In the genomic region with DNA sequence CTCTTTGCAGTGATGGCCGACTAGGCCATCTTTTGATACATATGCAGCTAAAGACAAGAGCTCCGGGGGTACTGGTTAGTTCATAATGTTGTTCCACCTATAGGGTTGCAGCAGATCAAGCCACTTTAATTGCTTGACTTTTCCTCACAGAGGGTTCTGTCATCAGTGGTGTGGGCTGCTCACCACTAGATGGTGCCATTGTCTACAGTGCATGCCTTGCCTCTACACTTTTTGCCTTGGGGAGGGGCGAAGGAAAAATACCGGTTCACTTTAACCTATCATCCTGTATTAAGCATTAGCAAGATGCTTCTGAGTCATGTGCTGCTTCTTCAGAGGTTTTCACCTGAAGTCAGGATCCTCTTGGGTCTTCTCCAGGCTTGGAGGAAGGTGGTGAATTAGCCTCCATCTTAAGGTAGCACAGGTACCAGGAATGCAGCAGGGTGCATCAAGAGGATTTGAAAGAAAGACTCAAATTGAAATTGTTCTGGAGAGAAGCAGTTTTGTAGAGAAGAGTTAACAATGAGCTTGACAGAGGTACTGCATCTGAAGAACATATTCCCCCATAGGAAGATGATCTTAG, we compare ENCODE assay signal across 8 mouse cellular contexts.
DNase-seq lines count a peak whose midpoint lies in the region.

No protein-coding gene starts in this region.

- intact Hi-C loops in heart, postnatal 10 days (cut with DNase I): loop anchor here (10.0 kb wide), 4 partner anchors 160 to 500 kb away; no protein-coding TSS in a partner anchor

- peak; percentile 87 for DNase-seq in CD4-positive, CD25-positive, alpha-beta regulatory T cell, adult 2 months (ENCODE audit: low read depth, low spot score)
- peak; percentile 49 to 83 for DNase-seq in adrenal gland, adult (ENCODE audit: inconsistent age in 2 of 2, low spot score in 1 of 2)
- peak; percentile 74 for DNase-seq in embryo, embryonic 10 days (ENCODE audit: low spot score)
- DNase-seq in heart, postnatal 10 days: peak; percentile 51 to 73
- peak; percentile 30 to 75 for DNase-seq in kidney, postnatal 36 days
- peak; percentile 66 for DNase-seq in lung, postnatal 14 days
- peak; percentile 44 for DNase-seq in ovary, postnatal 36 days (ENCODE audit: low spot score)
- DNase-seq in thymus, postnatal 4 days: peak; percentile 83

Comparison
In these comparisons a context has a peak if more than half of its experiments do, and no peak if none do; other contexts are left out.
1. Peak in every context shown above with its lines: DNase-seq.